Mouse (Mus musculus) brain, embryonic 14.5 days (tissue): ENCODE data around the gene Igsf8. TPM values are rescaled to one million over a fixed set of nuclear protein-coding genes. Genes with fewer than 3 reads are reported as not detected.

Source experiments
- DNase-seq: peaks from one replicate; pipeline ENCODE4 v3.0.0-alpha.2; 2011; ENCODE audit warnings: low read depth
- CTCF ChIP-seq: fragments of 200-500 bp; IDR thresholded peaks from 2 replicates; pipeline ENCODE4 v1.5.1; 2012; ENCODE audit warnings: inconsistent platforms, mild to moderate bottlenecking, moderate library complexity, borderline replicate concordance; ENCODE audit not compliant: insufficient read depth, insufficient read length; ENCODE audit errors: extremely low read depth
- POLR2A ChIP-seq: fragments of 200-500 bp; IDR thresholded peaks from 2 replicates; pipeline ENCODE4 v1.6.1; 2012; ENCODE audit warnings: mild to moderate bottlenecking, inconsistent platforms, borderline replicate concordance; ENCODE audit not compliant: poor library complexity, insufficient read depth, insufficient read length, severe bottlenecking; ENCODE audit errors: extremely low read depth
- polyA plus RNA-seq: library from polyadenylated mRNA; depleted of rRNA; stranded (reverse); fragments of >200 nt; gene quantifications from 2 replicates; pipeline ENCODE4 v1.2.3, GENCODE M21; 2012

Gene Igsf8
- polyA plus RNA-seq, 1 experiment: 110 TPM

GRCm38 (mm10) chr1:172308409-172308808 lies 47.0 kb downstream of the Igsf8 start:
- DNase-seq: no peak
- no peak for TF ChIP-seq POLR2A
- no peak for TF ChIP-seq CTCF

DNA sequence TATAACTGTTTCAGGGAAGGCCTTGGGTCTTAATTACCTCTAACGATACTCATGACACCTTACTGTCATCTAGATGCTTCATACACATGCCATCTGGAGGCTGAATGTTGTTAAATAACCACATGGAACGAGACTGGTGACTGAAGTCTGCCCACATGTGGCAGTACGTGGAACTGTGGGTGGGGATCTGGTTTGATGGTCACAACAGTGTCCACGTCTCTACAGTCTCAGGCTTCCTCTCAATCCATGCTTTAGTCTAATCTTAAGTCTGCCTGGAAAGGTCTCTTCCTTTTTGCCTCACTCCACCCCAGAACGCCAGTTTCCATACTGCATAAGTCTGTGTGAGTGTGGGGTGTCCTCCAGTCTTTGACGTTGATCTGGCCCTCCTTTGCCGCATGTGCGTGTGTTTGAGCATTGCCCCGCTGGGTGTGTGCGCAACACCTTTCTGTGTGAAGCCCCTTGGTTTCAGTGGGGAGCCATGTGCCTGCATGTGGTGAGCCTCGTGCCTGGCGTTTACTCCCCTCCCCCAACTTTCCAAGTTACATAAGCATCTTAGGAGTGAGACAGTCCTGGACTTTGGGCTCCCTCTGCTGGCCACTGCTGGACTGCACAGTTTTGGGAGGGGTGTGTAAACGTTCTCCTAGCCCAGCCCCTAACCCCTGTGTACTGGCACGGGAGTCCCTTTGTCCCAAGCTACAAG lies 48.4 kb downstream of the Igsf8 start:
- DNase-seq: peak; percentile 97
- TF ChIP-seq POLR2A: no peak
- TF ChIP-seq CTCF: peak; percentile 96

GRCm38 (mm10) chr1:172311248-172311906 lies 49.9 kb downstream of the Igsf8 start:
- TF ChIP-seq CTCF: 0 out of 2 replicates have a peak, but pooled peaks have one; percentile 3
- TF ChIP-seq POLR2A: no peak
- peak; percentile 78 for DNase-seq

- peak; percentile 94 for DNase-seq
- TF ChIP-seq CTCF (no peak), POLR2A (peak; percentile 53; the same call in 1 of the 2 replicates)
These were observed 50.7 kb downstream of the Igsf8 start for GRCm38 (mm10) chr1:172311921-172312767.

DNA sequence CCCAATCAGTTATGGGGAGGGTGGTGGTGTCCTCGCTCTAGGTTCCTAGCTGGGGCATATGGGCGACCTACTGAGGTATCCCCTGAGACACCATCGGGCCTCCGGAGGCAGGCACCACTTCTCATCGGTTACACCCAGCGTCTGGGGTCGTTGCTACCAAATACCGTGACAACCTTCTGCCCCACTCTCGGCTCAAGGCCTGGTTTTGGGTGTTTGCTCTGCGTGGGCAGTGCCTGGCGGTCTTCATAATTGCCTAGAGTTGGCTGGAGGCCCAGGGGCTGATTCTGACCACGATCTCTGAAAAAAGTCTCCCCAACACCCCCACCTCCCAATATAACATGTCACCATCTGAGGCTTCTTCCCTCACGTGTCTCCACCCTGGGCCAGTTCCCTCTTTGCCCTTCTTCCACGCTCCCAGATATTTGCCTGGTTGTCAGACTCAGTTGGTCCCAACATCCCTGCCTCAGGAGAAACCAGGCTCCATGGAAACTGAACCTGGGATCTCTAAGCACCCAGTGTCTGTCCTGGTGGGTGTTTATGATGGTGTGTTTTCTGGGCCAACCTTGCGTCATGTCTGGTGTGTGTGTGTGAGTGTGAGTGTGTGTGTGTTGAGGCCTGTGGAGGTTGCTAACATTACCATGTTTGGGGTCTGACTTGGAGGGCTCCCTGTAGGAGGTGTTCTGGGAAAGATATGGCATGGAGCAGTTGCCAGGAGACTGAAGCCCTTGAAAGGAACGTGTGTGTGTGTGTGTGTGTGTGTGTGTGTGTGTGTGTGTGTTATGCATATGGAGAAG lies 51.5 kb downstream of the Igsf8 start:
- TF ChIP-seq POLR2A: no peak
- no peak for TF ChIP-seq CTCF
- no peak for DNase-seq

DNA sequence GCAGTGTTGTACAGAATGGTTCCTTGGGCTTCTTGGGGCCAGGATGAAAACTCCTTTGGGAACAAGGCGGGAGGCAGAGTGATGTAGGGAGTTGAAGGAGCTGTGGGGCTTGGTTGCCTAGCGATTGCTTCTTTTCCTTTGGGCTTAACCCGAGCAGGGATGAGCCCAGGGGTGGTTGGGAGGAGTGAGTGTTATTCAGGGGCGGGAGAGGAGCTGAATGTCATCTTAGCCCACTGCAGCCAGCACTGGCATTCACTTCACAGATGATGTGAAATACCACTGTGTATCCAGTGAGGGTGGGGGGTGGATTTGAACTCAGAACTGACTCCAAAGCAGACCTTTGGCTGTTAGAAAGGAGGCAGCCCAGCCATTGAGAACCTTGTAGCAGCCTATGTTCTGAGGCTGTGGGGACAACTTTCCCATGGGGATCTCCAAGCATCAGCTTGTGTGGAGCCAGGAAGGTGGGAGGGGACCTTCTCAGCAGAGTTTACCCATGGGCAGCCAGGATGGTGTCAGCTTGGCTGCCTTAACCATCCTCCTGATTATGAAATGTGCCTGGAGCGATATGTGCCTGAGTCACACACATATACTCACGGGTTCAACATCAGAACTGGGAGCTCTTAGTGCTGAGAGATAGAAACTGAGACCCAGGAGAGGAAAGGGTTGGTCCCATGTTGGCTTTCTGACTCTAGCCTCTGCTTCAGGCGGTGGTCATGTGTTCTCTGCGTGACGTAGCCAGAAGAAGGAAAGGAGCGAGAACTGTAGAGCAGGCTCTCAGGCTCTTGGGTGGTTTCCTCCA lies 52.4 kb downstream of the Igsf8 start:
- no peak for DNase-seq
- TF ChIP-seq POLR2A (no peak), CTCF (no peak)

DNA sequence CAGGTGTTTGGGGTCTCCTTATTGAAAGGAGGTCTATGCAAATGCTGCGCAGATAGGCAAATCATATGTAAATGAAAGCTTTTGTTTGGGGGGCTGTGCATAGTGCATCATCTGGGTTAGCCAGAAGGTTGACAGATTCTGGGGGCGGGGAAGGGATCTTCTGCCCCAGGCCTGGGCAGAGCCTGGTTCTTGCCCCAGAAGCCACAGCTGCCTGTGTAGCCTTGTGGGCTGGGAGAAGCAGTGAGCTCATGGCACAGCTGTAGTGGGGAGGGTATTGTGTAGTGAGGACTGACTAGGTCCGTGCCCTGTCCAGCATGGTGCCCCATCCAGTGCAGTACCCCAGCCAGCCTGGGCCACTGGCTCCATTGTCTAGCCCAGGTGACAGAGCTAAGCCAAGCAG lies 53.5 kb downstream of the Igsf8 start:
- peak; percentile 90 for DNase-seq
- TF ChIP-seq POLR2A (no peak), CTCF (no peak)

GRCm38 (mm10) chr1:172317431-172317830 lies 56.0 kb downstream of the Igsf8 start:
- TF ChIP-seq POLR2A (no peak), CTCF (no peak)
- DNase-seq: no peak

- no peak for DNase-seq
- TF ChIP-seq CTCF: no peak
- TF ChIP-seq POLR2A: no peak
These were observed 56.5 kb downstream of the Igsf8 start for GRCm38 (mm10) chr1:172317946-172318345.
